Mouse (Mus musculus): ENCODE results near the gene Rasgrp1. TPM values are rescaled to one million over a fixed set of nuclear protein-coding genes. Genes with fewer than 3 reads are reported as not detected.
A peak's percentile ranks its signal among the peaks of the same experiment; 100 is the strongest.

The Rasgrp1 gene
- total RNA-seq, 2 experiments from 2014 or later = 142 to 150 TPM

- intact Hi-C loops (cut with DNase I) = loop anchor here (2.0 kb wide), 1 partner anchor 29 kb away; no protein-coding TSS in a partner anchor
Measured at GRCm38 (mm10) chr2:117337902-117338301, 4.9 kb downstream of the Rasgrp1 start.

GRCm38 (mm10) chr2:117336946-117337665 is 5.7 kb downstream of the Rasgrp1 start:
- intact Hi-C loops (cut with DNase I) = no loop called here
- no peak for DNase-seq (ENCODE audit: extremely low spot score in 1 of 2, low spot score in 2 of 2)

More at GRCm38 (mm10) chr2:117337902-117338301, 4.9 kb downstream of the Rasgrp1 start:
- DNase-seq (ENCODE audit: extremely low spot score in 1 of 2, low spot score in 2 of 2) = no peak

GRCm38 (mm10) chr2:117335552-117336188 is 7.1 kb downstream of the Rasgrp1 start:
- DNase-seq (ENCODE audit: extremely low spot score in 1 of 2, low spot score in 2 of 2) = no peak
- intact Hi-C loops (cut with DNase I) = no loop called here

GRCm38 (mm10) chr2:117331634-117332033 is 11.2 kb downstream of the Rasgrp1 start:
- intact Hi-C loops (cut with DNase I) = no loop called here
- DNase-seq (ENCODE audit: extremely low spot score in 1 of 2, low spot score in 2 of 2) = peak in 1 of 2 experiments; percentile 37

- DNase-seq (ENCODE audit: extremely low spot score in 1 of 2, low spot score in 2 of 2) = no peak
- intact Hi-C loops (cut with DNase I) = no loop called here
Measured at GRCm38 (mm10) chr2:117328521-117329285, 14.1 kb downstream of the Rasgrp1 start.

- no peak for DNase-seq (ENCODE audit: extremely low spot score in 1 of 2, low spot score in 2 of 2)
- intact Hi-C loops (cut with DNase I) = no loop called here
Measured at GRCm38 (mm10) chr2:117322399-117322798, 20.4 kb downstream of the Rasgrp1 start.

DNA sequence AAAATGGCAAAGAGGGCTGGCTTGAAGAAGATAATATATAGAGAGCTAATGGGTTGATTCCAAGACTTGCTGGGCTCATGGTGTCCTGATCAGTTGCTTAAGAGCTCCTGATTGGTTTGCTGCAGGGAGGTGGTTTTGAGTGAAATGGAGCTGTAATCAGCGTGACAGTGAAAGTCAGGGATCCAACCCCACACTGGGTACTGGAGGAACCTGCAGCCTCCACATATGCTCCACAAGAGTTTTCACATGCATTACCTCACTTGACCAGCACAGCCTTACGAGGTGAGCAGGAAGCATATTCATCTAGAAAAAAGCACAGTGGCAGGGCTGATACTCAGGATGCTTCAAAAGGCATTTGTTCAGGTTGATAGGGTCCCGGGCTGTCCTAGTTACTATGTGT is 21.6 kb downstream of the Rasgrp1 start:
- intact Hi-C loops (cut with DNase I) = no loop called here

GRCm38 (mm10) chr2:117318991-117319390 is 23.8 kb downstream of the Rasgrp1 start:
- intact Hi-C loops (cut with DNase I) = no loop called here
- DNase-seq (ENCODE audit: extremely low spot score in 1 of 2, low spot score in 2 of 2) = no peak

More for the DNA sequence above, 21.6 kb downstream of the Rasgrp1 start:
- no peak for DNase-seq (ENCODE audit: extremely low spot score in 1 of 2, low spot score in 2 of 2)

- no peak for DNase-seq (ENCODE audit: extremely low spot score in 1 of 2, low spot score in 2 of 2)
- intact Hi-C loops (cut with DNase I) = no loop called here
Measured at GRCm38 (mm10) chr2:117313586-117314235, 29.1 kb downstream of the Rasgrp1 start.

DNA sequence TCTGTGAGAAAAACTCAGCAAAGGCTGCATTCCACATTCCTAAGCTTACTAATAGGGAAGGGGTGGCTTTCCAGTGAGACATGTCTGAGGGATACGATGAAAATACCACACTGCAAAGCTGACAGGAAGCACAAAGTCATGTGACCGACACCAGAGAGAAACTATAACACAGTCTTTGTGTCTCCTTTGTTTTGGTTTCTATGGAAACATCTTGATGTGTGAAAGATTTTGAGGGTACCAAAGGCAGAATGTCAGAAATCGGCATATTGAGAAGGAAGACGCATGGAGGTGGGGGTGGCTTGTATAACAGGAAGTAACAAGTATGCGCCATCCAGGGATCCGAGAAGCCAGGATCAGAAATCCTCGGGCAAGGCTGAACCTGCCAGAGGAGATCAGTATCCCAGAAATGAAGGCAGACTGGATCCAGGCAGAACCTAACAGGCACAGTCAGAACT is 30.3 kb downstream of the Rasgrp1 start:
- peak in 1 of 2 experiments; percentile 13 for DNase-seq (ENCODE audit: extremely low spot score in 1 of 2, low spot score in 2 of 2)
- intact Hi-C loops (cut with DNase I) = no loop called here

DNA sequence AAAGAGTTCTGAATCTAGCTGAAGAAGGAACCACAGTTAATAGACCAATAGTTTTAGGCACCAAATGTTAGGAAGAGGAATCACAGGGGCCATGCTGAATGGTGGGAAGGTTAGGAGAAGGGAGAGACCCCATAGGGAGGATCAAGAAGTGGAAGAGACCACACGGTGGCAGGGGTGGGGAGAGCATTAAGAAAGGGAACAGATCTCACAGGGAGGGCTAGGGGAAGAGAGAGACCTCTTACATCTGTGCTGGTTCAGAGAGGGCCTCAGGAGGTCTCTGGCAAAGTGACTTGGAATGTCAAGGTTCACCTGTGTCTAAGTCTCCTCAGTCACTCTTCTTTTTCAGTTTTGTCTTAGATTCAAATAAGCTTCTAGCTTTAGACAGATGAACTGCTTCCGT is 30.8 kb downstream of the Rasgrp1 start:
- no peak for DNase-seq (ENCODE audit: extremely low spot score in 1 of 2, low spot score in 2 of 2)
- intact Hi-C loops (cut with DNase I) = no loop called here

DNA sequence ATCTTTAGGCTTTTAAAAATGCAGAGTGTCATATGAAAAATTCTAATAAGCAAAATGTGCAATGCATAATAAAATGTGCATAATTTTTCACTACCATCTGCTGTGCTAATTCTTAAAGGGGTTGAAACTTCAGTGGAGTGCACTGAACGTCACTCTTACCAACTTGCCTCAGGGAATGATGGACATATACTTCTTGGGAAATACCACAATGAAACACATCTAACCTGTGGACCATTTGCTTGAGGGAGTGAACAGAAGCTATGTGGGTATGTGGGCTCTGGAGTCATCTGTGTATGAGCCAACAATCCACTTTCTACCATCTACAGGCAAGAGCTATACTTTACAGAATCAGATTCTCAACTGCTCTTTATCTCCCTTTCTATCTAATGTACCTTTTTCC is 31.5 kb downstream of the Rasgrp1 start:
- DNase-seq (ENCODE audit: extremely low spot score in 1 of 2, low spot score in 2 of 2) = no peak
- intact Hi-C loops (cut with DNase I) = no loop called here

GRCm38 (mm10) chr2:117309046-117309445 is 33.8 kb downstream of the Rasgrp1 start:
- intact Hi-C loops (cut with DNase I) = loop anchor here (2.0 kb wide), 1 partner anchor 30 kb away; no protein-coding TSS in a partner anchor
- no peak for DNase-seq (ENCODE audit: extremely low spot score in 1 of 2, low spot score in 2 of 2)

DNA sequence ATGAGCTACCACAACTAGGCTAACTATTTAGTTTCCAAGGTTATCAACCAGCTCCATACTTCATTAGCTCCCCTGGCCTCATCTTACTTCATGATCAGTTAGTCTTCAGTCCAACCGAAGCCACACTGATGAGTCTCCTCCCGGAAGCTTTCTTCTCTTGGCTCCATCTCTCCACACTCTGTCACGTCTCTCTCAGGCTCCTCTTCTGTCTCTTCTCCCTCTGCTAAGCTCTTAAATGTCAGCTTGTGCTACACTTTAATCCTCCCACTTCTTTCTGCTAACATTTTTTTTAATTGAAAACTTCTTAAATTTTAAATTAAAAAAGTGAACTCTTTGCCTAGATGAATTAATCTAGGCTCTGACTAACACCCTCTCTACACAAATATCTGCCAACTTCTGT is 34.8 kb downstream of the Rasgrp1 start:
- intact Hi-C loops (cut with DNase I) = loop anchor here (2.0 kb wide), 1 partner anchor 31 kb away; no protein-coding TSS in a partner anchor
- DNase-seq (ENCODE audit: extremely low spot score in 1 of 2, low spot score in 2 of 2) = no peak

DNA sequence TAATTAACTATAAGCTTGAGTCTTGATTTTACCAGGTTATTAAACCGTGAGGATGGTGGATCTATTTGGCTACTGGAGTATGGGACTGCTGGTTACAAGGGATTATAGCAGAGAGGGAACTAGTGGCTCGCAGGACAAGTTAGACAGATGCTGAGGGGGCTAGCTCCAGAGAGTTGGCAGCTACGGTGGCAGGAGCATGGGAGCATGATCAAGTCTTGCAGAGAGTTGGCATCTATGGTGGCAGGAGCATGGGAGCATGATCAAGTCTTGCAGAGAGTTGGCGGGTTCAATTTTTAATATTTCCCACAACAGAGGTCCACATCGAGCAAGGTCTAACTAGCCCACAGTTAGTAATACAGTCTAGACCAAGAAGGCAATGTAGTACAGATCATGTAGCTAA is 37.9 kb downstream of the Rasgrp1 start:
- DNase-seq (ENCODE audit: extremely low spot score in 1 of 2, low spot score in 2 of 2) = no peak
- intact Hi-C loops (cut with DNase I) = no loop called here

GRCm38 (mm10) chr2:117303391-117304350 is 39.1 kb downstream of the Rasgrp1 start:
- DNase-seq (ENCODE audit: extremely low spot score in 1 of 2, low spot score in 2 of 2) = no peak

DNA sequence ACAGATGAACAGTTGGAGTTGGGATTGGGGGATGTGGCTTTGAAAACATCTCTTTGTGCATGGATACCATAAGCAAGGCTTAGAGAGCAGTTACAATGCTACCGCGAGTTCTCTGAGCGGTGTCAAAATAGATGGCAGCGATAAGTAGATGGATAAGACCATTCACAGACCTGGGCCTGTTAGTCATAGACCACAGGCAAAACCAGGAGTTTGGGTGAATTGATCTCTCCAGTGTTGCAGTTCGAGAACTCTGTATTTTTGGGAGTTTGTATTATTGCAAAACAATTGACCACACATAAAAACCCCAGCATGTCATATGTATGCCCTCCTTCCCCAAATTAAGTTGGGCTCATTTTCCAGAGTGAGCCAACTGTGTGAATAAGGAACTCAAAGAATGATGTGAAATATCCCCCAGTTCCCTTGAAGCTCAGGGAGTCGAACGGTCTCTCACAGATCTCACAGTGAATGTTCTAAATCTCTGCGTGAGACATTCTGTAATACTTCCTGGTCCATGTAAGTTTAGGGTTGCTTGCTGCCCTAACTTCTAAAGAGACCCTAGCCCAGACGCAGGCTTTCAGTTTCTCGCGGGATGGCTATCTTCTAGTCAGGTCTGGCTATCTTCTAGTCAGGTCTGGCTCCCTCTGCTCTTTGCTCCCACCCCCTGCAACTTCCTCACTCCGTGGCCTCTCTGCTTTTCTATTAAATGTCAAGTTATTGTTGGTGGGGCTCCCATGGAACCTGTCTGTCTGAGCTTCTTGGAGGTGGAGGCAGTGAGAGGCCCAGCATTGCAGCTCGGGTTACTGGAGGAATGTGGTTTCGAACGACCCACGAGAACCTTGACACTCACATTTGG is 43.0 kb downstream of the Rasgrp1 start:
- DNase-seq (ENCODE audit: extremely low spot score in 1 of 2, low spot score in 2 of 2) = no peak
- intact Hi-C loops (cut with DNase I) = no loop called here

More at GRCm38 (mm10) chr2:117303391-117304350, 39.1 kb downstream of the Rasgrp1 start:
- intact Hi-C loops (cut with DNase I) = no loop called here
